Mouse (Mus musculus): ENCODE measurements around the gene Wdr1. TPM values are rescaled to one million over a fixed set of nuclear protein-coding genes. Genes with fewer than 3 reads are reported as not detected.
A peak's percentile ranks its signal among the peaks of the same experiment; 100 is the strongest.
"Not testable (repeated sequence)": the region's sequence is repeated elsewhere in the genome, so short reads cannot be mapped to it uniquely, and the experiment has no call there.

Wdr1 gene
- 174 and 178 TPM in 2 replicates for polyA plus RNA-seq (2015; fragmentation: Nextera tagmentation; extraction: Ambion mirVana)

GRCm38 (mm10) chr5:38563121-38563520, at the start of gene Wdr1:
Wdr1 (minus strand) TSS chr5:38563221.
- Histone ChIP-seq H3K27ac (replicated peaks) (peak within 1 kb of the TSS; percentile 98), H3K36me3 (ENCODE audit: control insufficient read depth, insufficient read depth, low read length) (no peaks in the 10 kb centered on the region; the same call in 1 of the 2 replicates), H3K9me3 (ENCODE audit: control insufficient read depth, low read length) (no peaks in the 10 kb centered on the region), H3K4me1 (replicated peaks; ENCODE audit: control insufficient read depth, insufficient read depth) (peaks cover 12% of the 10 kb centered on the region; the same call in 1 of the 2 replicates), H3K4me3 (ENCODE audit: low read depth, low read length) (peak within 1 kb of the TSS; percentile 97), H3K9ac (ENCODE audit: low read length) (peak within 1 kb of the TSS; percentile 96), H3K27me3 (ENCODE audit: control insufficient read depth, insufficient read depth, low read length) (no peaks in the 10 kb centered on the region), H3K4me2 (replicated peaks; ENCODE audit: low read depth) (peak within 1 kb of the TSS; percentile 55)
- DNase-seq (ENCODE audit: low spot score) (no peak), ATAC-seq (ENCODE audit: low FRiP score, low TSS enrichment) (no peak)
- WGBS = 71% methylated on average over 2 of the region's 2 CpGs
- TF ChIP-seq CTCF (IDR thresholded peaks at IDR 0.05; ENCODE audit: low read depth) = no peak
- no peak for TF ChIP-seq EP300 (optimal IDR thresholded peaks at IDR 0.05)

GRCm38 (mm10) chr5:38611118-38611517, 48.1 kb upstream of the Wdr1 start:
- no peaks in the 10 kb centered on the region for H3K9me3 ChIP-seq (ENCODE audit: control insufficient read depth, low read length)
- no peak for TF ChIP-seq CTCF (IDR thresholded peaks at IDR 0.05; ENCODE audit: low read depth)
- H3K4me1 ChIP-seq (replicated peaks; ENCODE audit: control insufficient read depth, insufficient read depth) = no peaks in the 10 kb centered on the region
- no peak for ATAC-seq (ENCODE audit: low FRiP score, low TSS enrichment)
- H3K27ac ChIP-seq (replicated peaks) = no peak overlapping the region
- no peaks in the 10 kb centered on the region for H3K36me3 ChIP-seq (ENCODE audit: control insufficient read depth, insufficient read depth, low read length)
- 87% methylated on average over 3 of the region's 3 CpGs for WGBS
- H3K4me2 ChIP-seq (replicated peaks; ENCODE audit: low read depth) = no peak overlapping the region
- no peaks in the 10 kb centered on the region for H3K27me3 ChIP-seq (ENCODE audit: control insufficient read depth, insufficient read depth, low read length)
- no peak for DNase-seq (ENCODE audit: low spot score)
- H3K9ac ChIP-seq (ENCODE audit: low read length) = no peak overlapping the region
- H3K4me3 ChIP-seq (ENCODE audit: low read depth, low read length) = no peak overlapping the region

- H3K9me3 ChIP-seq (ENCODE audit: control insufficient read depth, low read length); DNase-seq (ENCODE audit: low spot score); H3K4me3 ChIP-seq (ENCODE audit: low read depth, low read length); H3K27ac ChIP-seq (replicated peaks); H3K4me1 ChIP-seq (replicated peaks; ENCODE audit: control insufficient read depth, insufficient read depth); H3K27me3 ChIP-seq (ENCODE audit: control insufficient read depth, insufficient read depth, low read length); H3K4me2 ChIP-seq (replicated peaks; ENCODE audit: low read depth); H3K36me3 ChIP-seq (ENCODE audit: control insufficient read depth, insufficient read depth, low read length); ATAC-seq (ENCODE audit: low FRiP score, low TSS enrichment); H3K9ac ChIP-seq (ENCODE audit: low read length): not testable (repeated sequence)
- 79% methylated on average over 4 of the region's 4 CpGs for WGBS
These were observed 45.2 kb upstream of the Wdr1 start for GRCm38 (mm10) chr5:38608219-38608618.

- WGBS = 60% methylated on average over 11 of the region's 11 CpGs
- DNase-seq (ENCODE audit: low spot score) = no peak
These were observed 35.8 kb upstream of the Wdr1 start for GRCm38 (mm10) chr5:38598647-38599304.

GRCm38 (mm10) chr5:38588924-38589323, 25.9 kb upstream of the Wdr1 start:
- Histone ChIP-seq H3K9me3 (ENCODE audit: control insufficient read depth, low read length) (no peaks in the 10 kb centered on the region), H3K4me3 (ENCODE audit: low read depth, low read length) (no peak overlapping the region), H3K36me3 (ENCODE audit: control insufficient read depth, insufficient read depth, low read length) (no peaks in the 10 kb centered on the region), H3K4me1 (replicated peaks; ENCODE audit: control insufficient read depth, insufficient read depth) (no peaks in the 10 kb centered on the region), H3K4me2 (replicated peaks; ENCODE audit: low read depth) (no peak overlapping the region), H3K27me3 (ENCODE audit: control insufficient read depth, insufficient read depth, low read length) (no peaks in the 10 kb centered on the region), H3K27ac (replicated peaks) (0 out of 2 replicates have a peak overlapping the region, but pooled peaks have one; percentile 25), H3K9ac (ENCODE audit: low read length) (no peak overlapping the region)
- 42% methylated on average over 9 of the region's 9 CpGs for WGBS
- DNase-seq (ENCODE audit: low spot score) (peak; percentile 50), ATAC-seq (ENCODE audit: low FRiP score, low TSS enrichment) (peak; percentile 57; the same call in 1 of the 2 replicates)
- TF ChIP-seq CTCF (IDR thresholded peaks at IDR 0.05; ENCODE audit: low read depth) (no peak), EP300 (optimal IDR thresholded peaks at IDR 0.05) (no peak)

More at GRCm38 (mm10) chr5:38598647-38599304, 35.8 kb upstream of the Wdr1 start:
- no peak for ATAC-seq (ENCODE audit: low FRiP score, low TSS enrichment)
- H3K4me1 ChIP-seq (replicated peaks; ENCODE audit: control insufficient read depth, insufficient read depth) = no peaks in the 10 kb centered on the region
- no peaks in the 10 kb centered on the region for H3K9me3 ChIP-seq (ENCODE audit: control insufficient read depth, low read length)
- peak overlapping the region; percentile 11; the same call in 1 of the 2 replicates for H3K4me2 ChIP-seq (replicated peaks; ENCODE audit: low read depth)
- H3K4me3 ChIP-seq (ENCODE audit: low read depth, low read length) = peak overlapping the region; percentile 8; the same call in 1 of the 2 replicates
- H3K27ac ChIP-seq (replicated peaks) = no peak overlapping the region
- no peaks in the 10 kb centered on the region for H3K36me3 ChIP-seq (ENCODE audit: control insufficient read depth, insufficient read depth, low read length)
- no peak for TF ChIP-seq EP300 (optimal IDR thresholded peaks at IDR 0.05)
- TF ChIP-seq CTCF (IDR thresholded peaks at IDR 0.05; ENCODE audit: low read depth) = peak; percentile 51
- no peaks in the 10 kb centered on the region for H3K27me3 ChIP-seq (ENCODE audit: control insufficient read depth, insufficient read depth, low read length)
- H3K9ac ChIP-seq (ENCODE audit: low read length) = no peak overlapping the region

- no peak overlapping the region for H3K27ac ChIP-seq (replicated peaks)
- H3K27me3 ChIP-seq (ENCODE audit: control insufficient read depth, insufficient read depth, low read length) = no peaks in the 10 kb centered on the region
- TF ChIP-seq CTCF (IDR thresholded peaks at IDR 0.05; ENCODE audit: low read depth) = peak; percentile 41; the same call in 1 of the 2 replicates
- no peak for TF ChIP-seq EP300 (optimal IDR thresholded peaks at IDR 0.05)
- DNase-seq (ENCODE audit: low spot score) (no peak), ATAC-seq (ENCODE audit: low FRiP score, low TSS enrichment) (no peak)
- no peak overlapping the region for H3K9ac ChIP-seq (ENCODE audit: low read length)
- H3K4me1 ChIP-seq (replicated peaks; ENCODE audit: control insufficient read depth, insufficient read depth) = no peaks in the 10 kb centered on the region
- no peaks in the 10 kb centered on the region for H3K9me3 ChIP-seq (ENCODE audit: control insufficient read depth, low read length)
- no peaks in the 10 kb centered on the region for H3K36me3 ChIP-seq (ENCODE audit: control insufficient read depth, insufficient read depth, low read length)
- 88% methylated on average over 2 of the region's 2 CpGs for WGBS
- H3K4me3 ChIP-seq (ENCODE audit: low read depth, low read length) = no peak overlapping the region
- no peak overlapping the region for H3K4me2 ChIP-seq (replicated peaks; ENCODE audit: low read depth)
These were observed 22.4 kb upstream of the Wdr1 start for GRCm38 (mm10) chr5:38585450-38585849.

Data from stomach, postnatal 0 days (tissue).